Mouse (Mus musculus): ENCODE measurements around the gene Uba5.

The Uba5 gene

DNA sequence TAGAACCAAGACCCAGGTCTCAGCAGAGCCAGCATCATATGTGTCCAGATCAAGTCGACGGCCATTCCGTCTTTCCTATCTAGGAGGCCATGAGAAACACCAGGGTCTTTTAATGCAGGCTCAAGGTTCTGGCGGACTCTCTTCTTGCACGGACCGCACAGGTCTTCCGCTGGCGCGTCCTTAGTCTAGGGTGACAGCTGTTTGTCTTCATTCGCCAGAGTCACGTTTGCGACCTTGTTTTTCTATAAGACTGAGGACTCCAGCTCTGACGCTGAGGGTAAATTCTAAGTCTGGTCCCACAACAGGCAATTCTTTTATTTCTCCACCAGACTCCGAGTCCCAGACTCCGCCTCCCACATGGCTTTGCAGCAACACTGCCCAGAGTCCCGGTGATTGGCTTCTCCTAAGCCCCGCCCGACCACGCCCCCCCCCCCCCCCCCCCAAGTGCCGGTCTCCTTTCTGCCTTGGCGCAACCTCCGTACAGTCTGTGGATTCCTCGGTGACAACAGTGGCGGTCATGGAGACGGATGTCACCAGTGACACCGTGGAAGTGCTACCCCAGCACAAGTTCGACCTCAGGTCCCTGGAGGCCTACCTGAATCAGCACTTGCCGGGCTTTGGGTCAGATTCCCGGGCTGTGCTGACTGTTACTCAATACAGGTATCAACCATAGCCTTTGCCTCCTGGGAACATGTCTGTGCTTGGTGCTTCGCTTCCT lies 469 bp upstream of the Uba5 start, which contains the start of gene Acad11:
TSS of gene Acad11 (plus strand) at position 134 of the 718 bp plus-strand sequence.
- DNase-seq (ENCODE audit: low read depth, low spot score) = peak; percentile 78

DNA sequence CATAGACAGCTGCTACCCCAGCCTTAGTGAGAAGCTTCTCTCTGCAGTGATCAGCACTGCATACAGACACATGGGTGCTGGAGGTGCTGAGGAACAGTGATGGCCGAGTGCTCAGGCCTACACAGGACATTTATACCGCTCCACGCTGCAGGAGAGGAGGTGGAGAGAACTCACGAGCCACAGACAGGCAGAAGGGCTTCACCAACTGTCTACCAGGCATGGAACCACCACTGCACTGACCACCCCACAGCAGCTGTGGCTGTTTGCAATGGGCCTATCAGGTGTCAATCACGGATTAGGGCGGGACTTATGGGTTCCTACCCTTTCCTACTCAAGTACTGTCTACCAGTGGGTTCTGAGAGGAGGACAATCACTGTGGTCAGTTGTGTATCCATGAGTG lies 11.9 kb downstream of the Uba5 start:
- no peak for DNase-seq (ENCODE audit: low read depth, low spot score)

DNA sequence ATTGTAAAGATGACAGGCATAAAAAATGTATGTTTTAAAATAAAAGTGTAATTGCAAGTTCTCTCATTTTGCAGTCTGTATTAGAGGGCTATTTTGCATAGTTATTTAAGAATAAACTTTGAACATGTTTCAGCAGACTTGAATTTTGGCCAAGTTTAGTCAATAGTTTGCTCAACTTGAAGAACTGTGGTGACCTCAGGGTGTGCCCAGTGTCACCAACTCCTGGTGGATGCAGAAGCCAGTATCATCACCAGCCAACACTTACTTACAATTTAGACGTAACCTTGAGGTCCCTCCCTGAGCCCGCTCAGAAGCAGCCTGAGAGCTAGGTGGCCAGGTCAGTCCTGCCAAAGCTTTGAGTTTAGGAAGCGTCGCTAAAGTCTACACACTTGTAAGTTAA lies 19.3 kb downstream of the Uba5 start:
- no peak for DNase-seq (ENCODE audit: low read depth, low spot score)

DNA sequence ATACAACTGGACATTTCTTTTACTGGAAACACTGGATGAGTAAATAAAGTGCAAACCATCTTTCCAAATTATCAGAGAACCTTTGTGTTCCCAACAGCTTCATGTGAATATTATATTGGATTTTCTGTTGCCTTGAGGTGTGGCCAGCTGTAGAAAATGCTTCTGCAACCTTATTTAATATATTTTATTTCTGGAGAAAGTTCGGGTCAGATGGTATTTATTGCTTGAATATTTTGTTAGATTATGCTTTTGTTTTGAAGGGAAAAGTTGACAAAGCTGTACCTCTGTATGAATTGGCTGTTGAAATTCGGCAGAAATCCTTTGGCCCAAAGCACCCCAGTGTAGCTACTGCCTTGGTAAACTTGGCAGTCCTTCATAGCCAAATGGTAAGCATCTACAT lies 22.6 kb downstream of the Uba5 start, which contains the start of gene Gm28305:
TSS of gene Gm28305 (plus strand) at position 301 of the 400 bp plus-strand sequence.
- DNase-seq (ENCODE audit: low read depth, low spot score) = no peak

DNA sequence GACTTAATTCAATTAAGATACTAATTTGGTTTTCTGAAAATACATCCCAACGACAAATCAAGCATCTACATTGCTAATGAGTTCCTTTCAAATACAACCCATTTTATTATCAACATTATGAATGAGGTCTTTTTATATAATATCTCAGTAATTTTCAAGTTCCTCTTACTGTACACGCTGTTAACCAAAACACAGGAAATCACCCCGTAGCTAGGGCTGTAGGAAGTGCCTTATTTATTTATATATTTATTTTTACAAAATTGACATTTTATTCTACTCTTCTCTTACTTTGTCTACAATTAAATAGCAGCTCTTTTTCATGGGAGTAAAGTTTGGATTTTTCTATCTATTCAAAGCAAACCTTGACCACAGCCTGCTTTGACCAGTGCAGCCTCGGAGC lies 23.2 kb downstream of the Uba5 start:
- no peak for DNase-seq (ENCODE audit: low read depth, low spot score)

DNA sequence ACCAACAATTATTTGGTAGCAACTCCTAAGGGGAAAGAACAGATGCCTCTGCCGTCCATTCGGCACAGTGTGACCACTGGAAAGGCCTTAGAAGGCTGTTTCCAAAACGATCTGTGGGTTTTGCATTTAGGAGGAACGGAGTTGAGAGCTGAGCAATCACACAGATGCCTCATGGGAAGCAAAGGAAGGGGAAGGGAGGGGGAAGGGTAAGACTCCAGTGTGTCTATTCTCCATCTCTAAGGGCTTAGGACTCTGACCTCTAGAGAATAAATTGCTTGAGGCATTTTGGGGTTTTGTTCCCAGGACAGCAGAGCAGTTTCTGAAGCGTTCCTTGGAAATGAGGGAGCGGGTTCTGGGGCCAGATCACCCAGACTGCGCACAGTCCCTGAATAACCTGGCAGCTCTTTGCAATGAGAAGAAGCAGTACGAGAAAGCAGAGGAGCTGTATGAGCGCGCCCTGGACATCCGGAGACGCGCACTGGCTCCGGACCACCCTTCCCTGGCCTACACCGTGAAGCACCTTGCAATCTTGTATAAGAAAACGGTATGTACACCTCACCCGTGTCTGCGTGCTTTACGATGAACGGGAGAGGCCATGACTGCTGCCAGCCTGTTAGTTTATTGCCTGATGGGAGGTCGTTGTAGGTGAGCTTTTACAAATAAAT lies 23.8 kb downstream of the Uba5 start:
- DNase-seq (ENCODE audit: low read depth, low spot score) = no peak

DNA sequence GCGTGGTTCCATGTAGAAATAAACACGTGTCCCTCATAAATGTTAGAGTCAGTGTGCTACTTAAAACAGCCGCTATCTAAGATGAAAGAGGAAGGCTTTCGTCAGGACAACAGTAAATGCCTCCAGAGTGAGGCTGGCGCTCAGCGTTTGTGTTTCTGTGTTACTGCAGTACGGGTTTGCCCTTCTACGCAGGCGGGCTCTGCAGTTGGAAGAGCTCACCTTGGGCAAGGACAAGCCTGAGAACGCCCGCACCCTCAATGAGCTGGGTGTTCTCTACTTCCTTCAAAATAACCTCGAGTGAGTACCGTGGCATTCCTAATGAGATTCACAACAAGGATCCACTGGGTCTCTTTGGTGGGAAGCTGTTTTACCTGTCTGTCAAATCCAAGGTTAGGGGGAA lies 24.7 kb downstream of the Uba5 start:
- no peak for DNase-seq (ENCODE audit: low read depth, low spot score)

DNA sequence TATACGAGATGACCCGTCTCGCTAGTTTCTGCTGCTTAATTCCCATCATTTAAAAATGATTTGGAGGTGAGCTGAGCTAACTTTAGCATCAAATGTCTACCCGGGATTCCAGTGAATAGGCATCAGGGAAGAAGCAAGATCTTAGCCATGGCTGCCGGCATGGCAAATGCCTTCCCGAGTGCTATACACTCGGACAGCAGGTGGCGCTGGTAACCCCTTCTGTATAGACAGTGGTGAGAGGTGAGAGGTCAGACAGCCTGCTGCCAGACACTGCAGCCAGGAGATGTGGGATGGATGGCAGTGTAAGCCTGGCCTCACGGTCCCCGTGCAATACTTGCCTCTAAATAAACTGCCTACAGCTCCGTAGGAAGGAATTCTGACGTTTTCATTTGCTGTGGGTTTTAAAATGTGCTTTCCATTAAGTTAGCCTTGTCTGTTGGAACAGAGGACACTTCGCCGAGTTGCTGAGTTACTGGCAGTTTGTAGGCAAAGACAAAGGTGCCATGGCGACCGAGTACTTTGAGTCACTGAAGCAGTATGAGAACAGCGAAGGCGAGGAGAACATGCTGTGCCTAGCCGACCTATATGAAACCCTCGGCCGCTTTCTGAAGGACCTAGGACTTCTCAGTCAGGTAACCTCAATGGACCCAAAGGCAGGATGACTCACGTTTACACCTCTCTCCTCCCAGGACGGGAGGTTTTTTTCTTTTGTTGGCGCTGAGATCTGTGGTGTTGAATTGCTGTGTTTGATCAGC lies 27.5 kb downstream of the Uba5 start:
- peak; percentile 28 for DNase-seq (ENCODE audit: low read depth, low spot score)

DNA sequence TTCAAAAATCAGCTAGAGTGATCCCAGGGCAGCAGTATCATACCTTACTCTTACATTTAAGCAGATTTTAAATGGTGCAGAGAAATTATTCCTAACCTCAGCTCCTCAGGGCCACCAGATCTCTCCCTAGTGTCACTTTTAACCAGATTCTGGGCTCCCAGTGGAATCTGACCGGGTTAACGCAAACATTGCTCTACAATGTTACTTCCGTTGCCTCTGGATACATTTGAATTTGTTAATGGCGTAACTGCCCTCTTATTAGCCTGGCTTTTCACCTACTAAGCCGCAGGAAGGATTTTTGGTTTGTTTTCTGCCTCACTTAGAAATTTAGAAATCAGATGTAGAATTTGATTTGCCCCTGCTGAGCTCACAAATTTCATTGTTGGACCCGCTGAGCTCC lies 28.2 kb downstream of the Uba5 start:
- no peak for DNase-seq (ENCODE audit: low read depth, low spot score)

DNA sequence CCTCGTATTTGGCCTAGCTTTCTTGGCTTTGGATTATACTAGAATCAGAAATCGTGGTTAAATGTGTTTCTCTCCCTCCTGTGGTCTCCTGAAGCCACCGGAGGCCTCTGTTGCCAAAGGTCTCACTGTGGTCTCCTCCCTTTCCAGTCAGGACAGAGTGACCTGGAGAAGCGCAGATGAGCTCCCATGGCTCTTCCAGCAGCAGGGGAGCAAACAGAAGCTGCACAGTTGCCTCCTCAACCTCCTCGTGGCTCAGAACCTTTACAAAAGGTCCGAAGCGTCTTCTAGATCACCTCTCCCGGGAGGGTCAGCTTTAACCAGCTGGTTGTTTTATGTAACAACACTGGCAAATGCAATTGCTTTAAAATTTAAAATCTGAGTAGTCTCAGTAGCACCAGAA lies 28.7 kb downstream of the Uba5 start:
- no peak for DNase-seq (ENCODE audit: low read depth, low spot score)

DNA sequence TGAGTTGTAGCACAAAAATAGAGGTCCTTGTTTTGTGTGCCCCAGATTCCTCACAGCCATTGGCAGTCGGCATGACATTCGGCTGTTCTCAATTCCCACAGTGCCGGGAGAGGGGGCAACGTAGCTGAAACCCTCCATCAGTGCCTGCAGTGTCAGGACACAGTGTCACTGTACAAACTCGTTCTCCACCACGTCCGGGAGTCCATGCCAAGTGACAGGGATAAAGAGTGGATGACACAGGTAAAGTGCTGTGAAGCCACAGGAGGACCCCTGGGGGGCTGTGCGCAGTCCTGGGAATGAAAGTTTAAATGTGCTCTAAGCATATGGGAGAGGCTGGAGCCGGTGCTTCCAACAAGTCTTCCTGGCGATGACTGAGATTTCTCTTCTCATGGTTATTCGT lies 33.1 kb downstream of the Uba5 start:
- no peak for DNase-seq (ENCODE audit: low read depth, low spot score)

DNA sequence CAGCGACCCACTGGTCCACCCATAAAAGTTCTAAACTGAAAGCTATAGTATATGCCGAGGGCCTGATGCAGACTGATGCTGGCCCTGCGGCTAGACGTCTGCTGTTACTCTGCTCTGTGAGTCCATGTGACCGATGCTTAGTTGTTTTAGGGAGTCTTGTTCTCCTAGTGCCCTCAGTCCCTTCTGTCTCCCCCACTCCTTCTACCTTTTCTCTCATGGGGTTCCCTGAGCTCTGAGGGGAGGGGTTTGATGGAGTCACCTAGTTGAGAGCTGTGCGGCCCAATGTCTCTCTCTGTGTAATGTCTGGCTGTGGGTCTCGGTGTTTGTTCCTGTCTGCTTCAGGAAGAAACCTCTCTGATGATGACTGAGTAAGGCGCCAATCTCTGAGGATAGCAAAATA lies 35.7 kb downstream of the Uba5 start:
- DNase-seq (ENCODE audit: low read depth, low spot score) = no peak

DNA sequence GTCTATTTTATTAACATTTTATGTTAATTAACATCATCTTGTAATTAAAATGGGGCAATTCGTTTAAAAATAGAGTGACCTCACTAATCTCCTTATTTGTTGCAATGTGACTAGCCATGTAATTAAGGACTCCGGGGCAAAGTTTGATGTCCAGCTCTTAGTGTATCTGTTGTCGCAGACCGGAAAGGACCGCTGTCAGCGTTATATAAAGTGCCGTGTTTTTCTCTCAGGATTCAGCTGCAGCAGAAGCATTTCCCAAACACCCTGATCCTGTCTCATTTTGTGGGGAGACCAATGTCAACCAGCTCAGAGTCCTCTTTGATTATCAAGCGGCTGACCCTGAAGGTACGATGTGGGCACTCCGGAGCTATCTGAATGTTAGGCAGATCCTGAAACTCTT lies 41.9 kb downstream of the Uba5 start:
- DNase-seq (ENCODE audit: low read depth, low spot score) = no peak

DNA sequence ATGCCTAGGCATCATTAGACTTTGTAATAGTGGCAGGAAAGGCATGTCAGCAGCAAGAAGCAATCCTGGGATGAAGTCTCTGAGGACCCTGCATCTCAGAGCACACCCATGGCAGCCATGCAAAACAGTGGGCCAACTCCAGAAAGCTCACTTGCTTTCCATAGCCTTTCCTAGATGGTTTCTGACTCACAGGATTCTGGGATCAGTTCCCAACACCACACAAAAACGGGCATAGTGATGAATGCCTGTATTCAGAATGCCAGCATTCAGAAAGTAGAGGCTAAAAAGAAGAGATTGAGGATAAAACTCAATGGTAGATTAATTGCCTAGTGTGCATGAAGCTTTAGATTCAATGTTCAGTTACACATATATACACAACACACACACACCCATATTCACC lies 48.4 kb downstream of the Uba5 start:
- no peak for DNase-seq (ENCODE audit: low read depth, low spot score)

DNA sequence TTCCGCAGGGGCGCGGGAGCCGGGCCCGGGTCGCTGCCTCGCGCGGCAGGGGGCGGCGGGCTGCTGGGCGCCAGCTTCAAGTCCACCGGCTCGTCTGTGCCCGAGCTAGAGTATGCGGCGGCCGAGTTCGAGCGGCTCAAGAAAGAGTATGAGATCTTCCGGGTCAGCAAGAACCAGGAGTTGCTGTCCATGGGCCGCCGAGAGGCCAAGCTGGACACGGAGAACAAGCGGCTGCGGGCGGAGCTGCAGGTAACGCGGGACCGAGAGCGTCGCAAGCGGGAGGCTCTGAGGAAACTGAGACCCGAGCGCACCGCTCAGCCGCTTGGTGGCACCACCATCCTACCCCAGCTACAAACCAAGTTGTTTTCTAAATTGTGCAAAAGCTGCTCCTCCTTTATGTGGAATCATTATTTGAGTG lies 60.0 kb downstream of the Uba5 start:
- peak; percentile 37 for DNase-seq (ENCODE audit: low read depth, low spot score)

DNA sequence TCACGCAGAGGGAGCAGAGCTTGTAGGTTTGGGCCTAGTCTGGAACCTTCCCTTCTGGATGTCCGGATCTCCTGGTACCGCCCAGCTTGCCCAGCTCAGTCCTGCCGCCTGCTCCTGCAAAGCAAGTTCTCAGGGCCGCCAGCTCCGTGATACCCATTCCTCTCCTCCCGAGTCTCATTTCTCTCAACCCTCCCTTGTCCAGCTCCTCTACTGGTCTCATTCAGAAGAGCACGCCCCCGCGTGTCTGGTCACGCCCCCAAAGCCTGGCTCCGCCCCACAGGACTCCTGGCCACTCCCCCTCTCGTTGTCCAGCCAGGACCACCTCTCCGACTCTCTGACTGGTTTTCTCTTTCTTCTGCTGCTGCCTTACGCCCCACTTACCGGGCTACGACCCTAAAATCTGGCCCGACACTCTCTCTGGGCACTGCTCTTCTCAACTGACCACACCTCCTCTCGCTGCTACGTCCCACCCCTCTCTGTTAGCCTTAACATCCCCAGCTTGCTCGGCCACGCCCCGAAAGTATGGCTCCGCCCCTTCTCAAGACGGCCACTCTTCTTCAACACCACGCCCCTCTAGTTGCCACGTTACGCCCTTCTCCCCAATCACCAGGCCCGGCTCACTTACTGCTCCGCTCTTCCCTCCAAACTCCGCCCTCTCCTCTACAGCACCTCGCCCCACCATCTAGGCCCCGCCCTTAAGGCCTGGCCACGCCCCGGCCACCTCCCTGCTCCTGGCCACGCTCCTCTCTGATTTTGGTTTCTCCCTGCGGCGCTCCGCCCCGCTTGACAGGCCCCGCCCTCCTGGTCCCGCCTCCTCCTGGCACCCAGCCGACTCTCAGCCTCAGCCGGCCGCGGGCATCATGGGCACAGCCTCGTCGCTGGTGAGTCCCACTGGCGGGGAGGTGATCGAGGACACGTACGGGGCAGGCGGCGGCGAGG lies 60.7 kb downstream of the Uba5 start, which contains the start of gene Nphp3:
TSS of gene Nphp3 (plus strand) at position 624 of the 939 bp plus-strand sequence.
- peak; percentile 100 for DNase-seq (ENCODE audit: low read depth, low spot score)

DNA sequence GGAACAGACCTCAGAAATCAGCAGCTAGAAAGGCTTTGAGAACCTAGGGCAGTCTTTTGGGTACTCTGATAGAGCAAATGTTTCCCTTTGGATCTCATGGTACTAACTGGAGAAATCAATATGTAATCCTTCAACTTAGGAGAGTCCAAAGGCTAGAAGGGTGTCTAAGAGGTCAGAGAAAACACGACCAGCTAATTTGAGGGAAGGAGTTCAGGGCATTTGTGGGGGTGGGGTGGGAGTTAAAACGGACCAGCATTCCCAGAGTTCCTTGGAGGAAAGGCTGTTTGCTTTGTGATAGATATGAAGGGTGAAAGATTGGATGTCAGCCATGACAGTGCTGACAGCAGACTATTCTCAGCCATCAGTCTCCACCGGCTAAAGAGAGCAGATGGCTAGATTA lies 62.3 kb downstream of the Uba5 start:
- no peak for DNase-seq (ENCODE audit: low read depth, low spot score)

Data from skeletal muscle tissue, adult 2 months (tissue).